Mouse (Mus musculus): ENCODE data around the gene Polr3k. TPM values are rescaled to one million over a fixed set of nuclear protein-coding genes. Genes with fewer than 3 reads are reported as not detected.

Polr3k gene
- 29.7 and 44.0 TPM in 2 replicates for total RNA-seq (2017)

GRCm38 (mm10) chr2:181863791-181864535 is at the start of gene Polr3k:
TSS of gene Polr3k (plus strand) at chr2:181864337.
- ATAC-seq (replicated peaks in 1 of 2; ENCODE audit: insufficient read depth in 1 of 2, low FRiP score in 2 of 2, low TSS enrichment in 1 of 2, low read depth in 1 of 2, poor library complexity in 2 of 2, severe bottlenecking in 2 of 2) = peak; percentile 99 to 100

GRCm38 (mm10) chr2:181829032-181829650 is 35.0 kb upstream of the Polr3k start:
- ATAC-seq (replicated peaks in 1 of 2; ENCODE audit: insufficient read depth in 1 of 2, low FRiP score in 2 of 2, low TSS enrichment in 1 of 2, low read depth in 1 of 2, poor library complexity in 2 of 2, severe bottlenecking in 2 of 2) = no peak

- ATAC-seq (replicated peaks in 1 of 2; ENCODE audit: insufficient read depth in 1 of 2, low FRiP score in 2 of 2, low TSS enrichment in 1 of 2, low read depth in 1 of 2, poor library complexity in 2 of 2, severe bottlenecking in 2 of 2) = no peak
Observed at GRCm38 (mm10) chr2:181832745-181833144, 31.4 kb upstream of the Polr3k start.

GRCm38 (mm10) chr2:181837372-181838292 is 26.5 kb upstream of the Polr3k start, which contains the start of gene Pcmtd2:
TSS of gene Pcmtd2 (plus strand) at chr2:181837854.
- ATAC-seq (replicated peaks in 1 of 2; ENCODE audit: insufficient read depth in 1 of 2, low FRiP score in 2 of 2, low TSS enrichment in 1 of 2, low read depth in 1 of 2, poor library complexity in 2 of 2, severe bottlenecking in 2 of 2) = peak; percentile 97 to 99

GRCm38 (mm10) chr2:181838293-181838680 is 25.9 kb upstream of the Polr3k start:
- no peak for ATAC-seq (replicated peaks in 1 of 2; ENCODE audit: insufficient read depth in 1 of 2, low FRiP score in 2 of 2, low TSS enrichment in 1 of 2, low read depth in 1 of 2, poor library complexity in 2 of 2, severe bottlenecking in 2 of 2)

GRCm38 (mm10) chr2:181845709-181846394 is 18.3 kb upstream of the Polr3k start:
- ATAC-seq (replicated peaks in 1 of 2; ENCODE audit: insufficient read depth in 1 of 2, low FRiP score in 2 of 2, low TSS enrichment in 1 of 2, low read depth in 1 of 2, poor library complexity in 2 of 2, severe bottlenecking in 2 of 2) = no peak

- ATAC-seq (replicated peaks in 1 of 2; ENCODE audit: insufficient read depth in 1 of 2, low FRiP score in 2 of 2, low TSS enrichment in 1 of 2, low read depth in 1 of 2, poor library complexity in 2 of 2, severe bottlenecking in 2 of 2) = no peak
Observed at GRCm38 (mm10) chr2:181864536-181864860, 361 bp downstream of the Polr3k start.

- no peak; a peak in 1 of 4 replicates for ATAC-seq (replicated peaks in 1 of 2; ENCODE audit: insufficient read depth in 1 of 2, low FRiP score in 2 of 2, low TSS enrichment in 1 of 2, low read depth in 1 of 2, poor library complexity in 2 of 2, severe bottlenecking in 2 of 2)
Observed at GRCm38 (mm10) chr2:181866931-181867330, 2.8 kb downstream of the Polr3k start.

- no peak for ATAC-seq (replicated peaks in 1 of 2; ENCODE audit: insufficient read depth in 1 of 2, low FRiP score in 2 of 2, low TSS enrichment in 1 of 2, low read depth in 1 of 2, poor library complexity in 2 of 2, severe bottlenecking in 2 of 2)
Observed at GRCm38 (mm10) chr2:181871039-181871438, 6.9 kb downstream of the Polr3k start.

GRCm38 (mm10) chr2:181878903-181879302 is 14.8 kb downstream of the Polr3k start:
- no peak for ATAC-seq (replicated peaks in 1 of 2; ENCODE audit: insufficient read depth in 1 of 2, low FRiP score in 2 of 2, low TSS enrichment in 1 of 2, low read depth in 1 of 2, poor library complexity in 2 of 2, severe bottlenecking in 2 of 2)

- ATAC-seq (replicated peaks in 1 of 2; ENCODE audit: insufficient read depth in 1 of 2, low FRiP score in 2 of 2, low TSS enrichment in 1 of 2, low read depth in 1 of 2, poor library complexity in 2 of 2, severe bottlenecking in 2 of 2) = no peak
Observed at GRCm38 (mm10) chr2:181883022-181883749, 19.0 kb downstream of the Polr3k start.

GRCm38 (mm10) chr2:181917861-181918260 is 53.7 kb downstream of the Polr3k start:
- ATAC-seq (replicated peaks in 1 of 2; ENCODE audit: insufficient read depth in 1 of 2, low FRiP score in 2 of 2, low TSS enrichment in 1 of 2, low read depth in 1 of 2, poor library complexity in 2 of 2, severe bottlenecking in 2 of 2) = no peak

- ATAC-seq (replicated peaks in 1 of 2; ENCODE audit: insufficient read depth in 1 of 2, low FRiP score in 2 of 2, low TSS enrichment in 1 of 2, low read depth in 1 of 2, poor library complexity in 2 of 2, severe bottlenecking in 2 of 2) = peak; percentile 92 to 97
Observed at GRCm38 (mm10) chr2:181918501-181918900, 54.4 kb downstream of the Polr3k start.
